Mouse (Mus musculus): Measurements from ENCODE around the gene AI481877. TPM values are rescaled to one million over a fixed set of nuclear protein-coding genes. Genes with fewer than 3 reads are reported as not detected.

Gene AI481877
- total RNA-seq, 4 experiments from 2014 or later: not detected

- peak; percentile 32 for DNase-seq (ENCODE audit: low spot score)
Observed at GRCm38 (mm10) chr4:59034918-59035785, 103.6 kb downstream of the AI481877 start, which contains the start of gene Gng10. Gene Gng10, plus strand, starts transcription at chr4:59035088.

DNA sequence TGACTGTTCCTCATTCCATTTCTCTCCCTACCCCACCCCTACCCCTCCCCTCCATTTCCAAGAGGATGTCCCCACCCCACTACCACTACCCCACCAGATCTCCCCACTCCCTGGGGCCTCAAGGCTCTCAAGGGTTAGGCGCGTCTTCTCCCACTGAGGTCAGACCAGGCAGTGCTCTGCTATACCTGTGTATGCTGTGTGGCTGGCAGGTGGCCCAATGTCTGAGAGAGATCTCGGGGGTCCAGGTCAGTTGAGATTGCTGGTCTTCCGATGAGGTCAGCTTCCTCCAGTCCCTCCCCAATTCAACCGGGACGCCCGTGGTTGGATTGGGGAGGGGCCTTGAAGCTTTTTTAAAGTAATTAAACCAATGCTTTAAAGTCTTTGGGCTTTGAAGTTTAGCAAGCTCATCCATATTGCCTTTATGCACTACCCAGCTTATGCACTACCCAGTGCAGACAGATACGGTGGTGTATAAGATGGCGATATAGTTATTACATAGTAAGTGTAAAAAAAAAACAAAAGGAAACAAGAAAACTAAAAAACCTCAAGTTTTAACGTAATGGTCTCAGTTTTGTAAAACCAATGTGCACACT is 104.4 kb downstream of the AI481877 start:
- DNase-seq (ENCODE audit: low spot score): no peak

DNA sequence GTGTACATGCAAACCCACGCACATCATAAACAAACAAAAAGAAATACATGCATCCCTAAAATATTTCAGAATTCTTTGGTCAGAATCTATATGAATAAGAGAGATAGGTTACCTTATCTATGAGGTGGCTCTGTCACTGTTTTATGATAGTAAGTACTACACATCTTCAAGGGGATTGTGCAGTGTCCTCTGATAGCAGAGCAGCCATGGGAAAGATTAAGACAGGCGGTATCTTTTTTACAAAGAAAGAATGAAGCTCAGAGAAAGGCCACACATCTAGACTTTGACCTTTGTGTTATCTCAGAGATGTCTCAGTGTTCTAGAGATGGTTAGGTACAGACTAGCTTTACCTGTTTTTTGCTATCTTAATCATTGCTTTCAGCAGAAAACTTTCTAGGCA is 121.9 kb downstream of the AI481877 start:
- DNase-seq (ENCODE audit: low spot score): no peak

GRCm38 (mm10) chr4:59015181-59015580 is 123.6 kb downstream of the AI481877 start:
- no peak for DNase-seq (ENCODE audit: low spot score)

GRCm38 (mm10) chr4:59011446-59011845 is 127.3 kb downstream of the AI481877 start:
- no peak for DNase-seq (ENCODE audit: low spot score)

DNA sequence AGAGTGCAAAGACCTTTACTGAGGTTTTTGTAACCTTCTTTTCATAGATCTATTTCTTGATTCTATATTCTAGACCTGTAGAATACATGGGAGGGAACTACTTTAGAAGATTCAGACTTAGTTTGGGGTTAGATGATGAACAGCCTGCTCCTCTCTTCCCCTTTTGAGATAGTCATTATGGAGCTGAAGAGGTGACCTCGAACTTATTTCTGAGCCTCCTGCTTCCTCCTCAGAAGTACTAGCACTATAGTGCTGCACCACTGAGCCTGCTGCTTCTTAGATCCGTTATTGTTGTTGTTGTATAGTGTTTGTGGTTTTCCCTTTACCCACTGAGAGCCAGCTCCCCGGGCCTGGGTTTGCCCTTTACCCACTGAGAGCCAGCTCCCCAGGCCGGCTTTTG is 129.1 kb downstream of the AI481877 start:
- DNase-seq (ENCODE audit: low spot score): no peak

- no peak for DNase-seq (ENCODE audit: low spot score)
Observed at GRCm38 (mm10) chr4:59009186-59009585, 129.6 kb downstream of the AI481877 start.

GRCm38 (mm10) chr4:59007974-59008373 is 130.8 kb downstream of the AI481877 start:
- DNase-seq (ENCODE audit: low spot score): no peak

- DNase-seq (ENCODE audit: low spot score): no peak
Observed at GRCm38 (mm10) chr4:59007016-59007415, 131.8 kb downstream of the AI481877 start.

DNA sequence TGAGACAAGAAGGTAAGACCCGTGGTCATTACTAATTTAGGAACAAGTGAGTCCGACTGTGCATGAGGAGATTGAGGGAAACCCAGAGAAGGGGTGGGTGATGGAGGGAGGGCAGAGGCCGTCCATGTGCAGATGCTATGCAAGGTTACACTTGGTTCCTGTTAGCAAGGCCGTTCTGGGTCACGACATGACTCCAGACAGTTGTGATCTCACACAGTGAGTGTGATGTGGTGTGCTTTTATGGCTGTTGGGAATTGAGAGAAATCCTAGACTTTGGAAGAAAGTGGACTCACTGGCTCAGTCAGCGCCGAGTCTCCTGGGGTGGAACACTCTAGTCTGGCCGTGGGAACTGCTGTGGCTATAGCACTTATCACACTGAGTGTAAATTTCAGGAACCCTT is 132.6 kb downstream of the AI481877 start:
- no peak for DNase-seq (ENCODE audit: low spot score)

DNA sequence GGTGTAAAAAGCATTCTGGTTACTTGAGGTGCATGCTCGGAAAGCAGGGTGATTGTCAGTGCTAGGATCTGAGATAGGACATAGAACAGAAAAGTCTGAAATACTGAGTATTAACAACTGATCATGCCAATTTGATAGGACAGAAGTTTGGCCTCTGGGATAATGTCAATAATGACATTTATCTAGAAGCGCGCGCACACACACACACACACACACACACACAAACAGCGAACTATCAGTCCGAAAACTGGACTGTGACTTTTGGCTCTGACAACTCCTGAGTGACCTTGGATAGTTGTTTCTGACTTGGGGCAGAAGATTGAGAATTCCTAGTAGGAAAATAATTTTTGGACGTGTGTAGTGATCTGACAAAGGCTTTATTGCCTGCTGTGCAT is 135.0 kb downstream of the AI481877 start:
- no peak for DNase-seq (ENCODE audit: low spot score)

DNA sequence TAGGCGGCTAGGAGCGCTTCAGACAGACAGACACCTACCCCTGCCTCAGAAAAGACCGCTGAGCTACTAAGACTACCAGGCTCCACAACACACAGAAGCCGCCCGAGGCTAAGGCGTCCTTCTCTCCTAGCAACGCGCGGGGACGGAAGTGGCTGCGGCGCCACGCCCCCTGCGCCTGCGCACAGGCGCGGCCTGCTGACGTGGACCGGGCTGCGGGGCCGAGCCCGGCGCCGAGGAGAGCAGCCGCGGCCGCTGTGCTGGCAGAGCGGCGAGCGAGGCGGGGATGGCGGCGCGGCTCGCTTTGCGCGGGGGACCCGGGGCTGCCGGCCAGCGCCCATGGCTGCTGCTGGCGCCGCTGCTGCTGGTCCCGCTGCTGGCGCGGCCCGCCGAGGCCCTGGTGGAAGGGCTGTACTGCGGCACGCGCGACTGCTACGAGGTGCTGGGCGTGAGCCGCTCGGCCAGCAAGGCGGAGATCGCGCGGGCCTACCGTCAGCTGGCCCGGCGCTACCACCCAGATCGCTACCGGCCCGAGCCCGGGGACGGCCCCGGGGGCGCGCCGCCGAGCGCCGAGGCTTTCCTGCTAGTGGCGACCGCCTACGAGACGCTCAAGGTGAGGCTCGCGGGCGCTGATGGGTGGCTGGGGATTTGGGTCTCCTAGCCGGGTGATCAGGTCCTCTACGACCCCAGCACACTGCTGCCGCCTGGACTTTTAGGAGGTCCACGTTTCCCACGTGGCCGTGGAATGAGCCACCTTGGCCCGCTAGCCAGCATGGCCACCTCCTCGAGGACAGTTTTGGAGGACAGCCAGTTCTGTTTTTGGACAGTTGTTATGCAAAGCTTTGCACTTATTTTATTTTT is 135.6 kb downstream of the AI481877 start, which contains the start of gene Gm20503:
Gene Gm20503, plus strand, starts transcription at position 263 of the 858 bp plus-strand sequence.
- peak; percentile 92 for DNase-seq (ENCODE audit: low spot score)

- no peak for DNase-seq (ENCODE audit: low spot score)
Observed at GRCm38 (mm10) chr4:59000614-59001013, 138.2 kb downstream of the AI481877 start.

- peak; percentile 79 for DNase-seq (ENCODE audit: low spot score)
Observed at GRCm38 (mm10) chr4:58999686-59000085, 139.1 kb downstream of the AI481877 start.

GRCm38 (mm10) chr4:58998688-58999087 is 140.1 kb downstream of the AI481877 start:
- no peak for DNase-seq (ENCODE audit: low spot score)

GRCm38 (mm10) chr4:58997081-58997480 is 141.7 kb downstream of the AI481877 start:
- DNase-seq (ENCODE audit: low spot score): no peak

GRCm38 (mm10) chr4:58995251-58995693 is 143.5 kb downstream of the AI481877 start:
- no peak for DNase-seq (ENCODE audit: low spot score)

DNA sequence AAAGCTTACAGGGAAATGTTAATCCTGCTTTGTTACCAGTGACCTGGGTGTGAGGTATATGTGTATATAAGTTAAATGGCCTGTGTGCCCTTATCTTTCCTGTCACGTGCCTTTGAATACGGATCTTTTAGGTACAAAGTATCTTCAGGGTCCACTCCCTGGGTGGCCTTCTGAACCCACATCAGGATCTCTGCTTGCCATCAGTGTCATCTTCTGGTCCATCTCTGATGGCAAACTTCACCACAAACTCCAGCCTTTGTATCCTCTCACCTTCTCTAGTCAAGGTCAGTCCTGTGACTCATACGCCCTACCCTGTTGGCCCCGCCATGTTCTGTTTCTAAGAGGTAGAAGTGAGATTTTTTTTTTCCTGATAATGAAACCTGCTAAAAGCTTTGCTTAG is 144.0 kb downstream of the AI481877 start, which contains the start of gene Dnajc25:
Gene Dnajc25, plus strand, starts transcription at position 301 of the 400 bp plus-strand sequence.
- no peak for DNase-seq (ENCODE audit: low spot score)
